Mouse (Mus musculus): ENCODE measurements at regions not wholly inside any gene's neighbourhood (a gene's known extent, or its start where the extent isn't known, plus 50 kb on each side); places are given as distances from the start of the nearest gene placed in this dataset.
A peak's percentile ranks its signal among the peaks of the same experiment; 100 is the strongest.
"Not testable (repeated sequence)": the region's sequence is repeated elsewhere in the genome, so short reads cannot be mapped to it uniquely, and the experiment has no call there.

DNA sequence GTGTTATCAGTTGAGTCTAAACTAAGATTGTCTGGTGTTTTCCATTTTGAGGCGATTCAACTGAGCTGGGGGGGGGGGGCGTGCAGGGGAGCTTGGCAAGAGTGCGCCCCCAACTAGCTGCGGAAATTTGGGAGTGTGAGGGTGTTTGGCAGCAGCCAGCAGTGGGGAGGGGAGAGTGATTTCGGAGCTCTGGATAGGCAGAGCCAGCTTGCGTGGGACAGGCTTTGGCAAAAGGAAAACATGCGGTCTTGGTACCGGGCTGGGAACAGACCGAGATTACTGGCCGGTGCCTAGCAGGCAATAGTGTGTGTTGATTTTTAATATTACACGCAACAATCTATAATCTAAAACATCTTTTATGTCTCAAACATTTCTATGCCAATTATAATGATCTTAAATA lies 199.4 kb upstream of the Cdk6 start:
- POLR2A ChIA-PET; ATAC-seq; H3K27me3 ChIP-seq; in situ Hi-C loops (cut with MboI; ENCODE audit: low pct_unique_long_range_greater_than_20kb); DNase-seq (ENCODE audit: low read depth, low spot score); CTCF ChIA-PET: not testable (repeated sequence)

DNA sequence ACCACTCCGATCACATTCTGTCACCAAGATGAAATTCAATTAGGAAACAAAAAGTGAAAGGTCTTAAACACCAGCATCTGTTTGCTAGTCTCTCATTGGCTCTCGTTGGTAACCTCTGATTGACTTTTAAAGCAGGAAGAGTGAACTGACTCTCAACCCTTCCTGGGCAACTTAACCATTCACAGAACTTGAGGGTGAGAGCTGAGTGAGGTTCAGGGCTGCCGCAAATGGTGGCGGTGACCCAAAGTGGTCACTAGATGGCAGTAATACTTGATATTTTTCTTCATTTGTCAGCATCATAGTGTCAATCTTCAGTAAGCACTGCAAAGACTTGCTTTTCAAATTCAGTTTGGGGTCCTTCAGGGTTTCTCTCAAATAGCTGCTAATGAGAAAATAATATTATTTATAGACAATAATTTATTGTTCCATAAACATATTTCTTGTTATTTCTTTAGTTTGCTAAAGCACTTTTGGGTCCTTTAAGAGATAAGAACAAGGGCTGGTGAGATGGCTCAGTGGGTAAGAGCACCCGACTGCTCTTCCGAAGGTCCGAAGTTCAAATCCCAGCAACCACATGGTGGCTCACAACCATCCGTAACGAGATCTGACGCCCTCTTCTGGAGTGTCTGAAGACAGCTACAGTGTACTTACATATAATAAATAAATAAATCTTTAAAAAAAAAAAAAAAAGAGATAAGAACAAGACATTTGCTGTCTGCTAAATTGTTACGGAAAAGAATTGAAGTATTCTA lies 194.6 kb upstream of the Cdk6 start:
- ATAC-seq = peak; percentile 33
- in situ Hi-C loops (cut with MboI; ENCODE audit: low pct_unique_long_range_greater_than_20kb); DNase-seq (ENCODE audit: low read depth, low spot score); POLR2A ChIA-PET; H3K27me3 ChIP-seq: not testable (repeated sequence)
- CTCF ChIA-PET = interaction anchor here (1.2 kb wide), 1 partner anchor 190 kb away, joined by 3 read pairs; no protein-coding TSS in a partner anchor
- TF ChIP-seq CTCF (IDR thresholded peaks at IDR 0.05) = peak; percentile 48

DNA sequence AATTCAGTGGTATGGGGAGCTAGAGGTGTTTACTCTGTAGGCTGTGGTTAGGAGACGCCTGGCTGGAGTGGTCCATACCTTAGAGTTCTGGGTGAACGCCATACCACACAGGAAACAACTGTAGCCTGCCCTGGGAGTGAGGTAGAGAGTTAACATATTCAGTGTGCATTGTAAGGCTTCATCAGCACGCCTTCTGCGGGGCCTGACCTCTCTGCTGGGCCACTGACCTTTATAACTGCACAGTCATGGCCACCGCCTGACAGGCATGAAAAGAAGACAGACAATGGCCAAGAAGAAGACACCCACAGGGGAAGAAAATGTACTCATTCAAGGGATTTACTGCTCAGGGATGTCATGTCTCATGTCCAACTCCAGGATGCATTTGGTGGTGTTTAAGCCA lies 191.4 kb upstream of the Cdk6 start:
- H3K27me3 ChIP-seq; DNase-seq (ENCODE audit: low read depth, low spot score); CTCF ChIA-PET; POLR2A ChIA-PET; ATAC-seq: not testable (repeated sequence)
- in situ Hi-C loops (cut with MboI; ENCODE audit: low pct_unique_long_range_greater_than_20kb) = loop anchor here (5.0 to 10.0 kb wide), 2 partner anchors 175 to 352 kb away; no protein-coding TSS in a partner anchor

DNA sequence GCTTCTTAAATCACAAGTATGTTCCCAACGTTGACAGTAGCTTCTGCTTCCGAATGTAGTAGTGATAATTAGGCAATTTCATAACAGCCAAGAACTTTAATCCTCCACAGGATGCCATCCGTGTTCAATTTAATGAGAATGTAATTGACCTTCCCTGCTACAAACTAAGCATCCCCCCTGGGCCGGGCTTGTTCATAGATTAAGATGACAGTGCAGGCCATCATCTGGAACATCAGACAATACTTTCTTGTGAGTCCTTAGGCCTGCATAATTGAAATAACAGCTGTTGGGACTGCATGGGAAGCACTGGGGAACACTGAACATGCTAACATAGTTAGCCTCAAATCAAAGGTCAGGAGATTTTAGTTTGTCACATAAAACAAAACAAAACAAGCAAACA lies 190.5 kb upstream of the Cdk6 start:
- in situ Hi-C loops (cut with MboI; ENCODE audit: low pct_unique_long_range_greater_than_20kb) = loop anchor here (5.0 to 10.0 kb wide), 2 partner anchors 174 to 352 kb away; no protein-coding TSS in a partner anchor
- CTCF ChIA-PET; DNase-seq (ENCODE audit: low read depth, low spot score); ATAC-seq; POLR2A ChIA-PET; H3K27me3 ChIP-seq: not testable (repeated sequence)

DNA sequence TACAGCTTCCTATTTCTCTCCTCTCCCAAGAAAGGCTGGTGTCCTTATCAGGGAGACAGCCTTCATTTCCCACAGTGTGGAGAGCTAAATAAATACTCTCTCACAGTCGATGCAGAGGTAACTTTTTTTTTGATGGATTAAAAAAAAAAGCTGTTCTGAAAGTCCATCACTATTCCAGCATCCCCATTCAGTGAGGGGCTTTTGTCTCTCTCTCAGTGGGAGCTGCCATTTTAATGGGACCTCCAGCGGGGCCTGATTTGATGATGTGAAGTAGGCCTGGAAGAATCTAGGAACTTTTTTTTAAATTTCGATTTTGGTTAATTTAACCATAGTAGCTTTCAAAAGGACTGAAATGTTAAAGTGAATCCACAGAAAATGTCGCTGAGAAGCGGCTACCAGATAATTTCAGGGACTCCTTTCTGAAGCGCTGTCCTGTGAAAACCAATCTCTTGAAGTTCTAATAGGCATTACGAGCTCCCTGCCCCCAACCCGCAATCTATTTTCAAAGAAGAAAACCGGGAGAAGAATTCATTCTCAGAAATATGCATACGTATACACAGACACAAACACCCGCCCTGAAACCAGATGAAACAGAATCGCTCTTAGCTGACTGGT lies 189.6 kb upstream of the Cdk6 start:
- ATAC-seq; H3K27me3 ChIP-seq; DNase-seq (ENCODE audit: low read depth, low spot score); CTCF ChIA-PET: not testable (repeated sequence)
- in situ Hi-C loops (cut with MboI; ENCODE audit: low pct_unique_long_range_greater_than_20kb) = loop anchor here (5.0 to 10.0 kb wide), 2 partner anchors 173 to 351 kb away; no protein-coding TSS in a partner anchor
- POLR2A ChIA-PET = interaction anchor here (0.6 kb wide), 1 partner anchor 387 kb away, joined by 4 read pairs; no protein-coding TSS in a partner anchor

DNA sequence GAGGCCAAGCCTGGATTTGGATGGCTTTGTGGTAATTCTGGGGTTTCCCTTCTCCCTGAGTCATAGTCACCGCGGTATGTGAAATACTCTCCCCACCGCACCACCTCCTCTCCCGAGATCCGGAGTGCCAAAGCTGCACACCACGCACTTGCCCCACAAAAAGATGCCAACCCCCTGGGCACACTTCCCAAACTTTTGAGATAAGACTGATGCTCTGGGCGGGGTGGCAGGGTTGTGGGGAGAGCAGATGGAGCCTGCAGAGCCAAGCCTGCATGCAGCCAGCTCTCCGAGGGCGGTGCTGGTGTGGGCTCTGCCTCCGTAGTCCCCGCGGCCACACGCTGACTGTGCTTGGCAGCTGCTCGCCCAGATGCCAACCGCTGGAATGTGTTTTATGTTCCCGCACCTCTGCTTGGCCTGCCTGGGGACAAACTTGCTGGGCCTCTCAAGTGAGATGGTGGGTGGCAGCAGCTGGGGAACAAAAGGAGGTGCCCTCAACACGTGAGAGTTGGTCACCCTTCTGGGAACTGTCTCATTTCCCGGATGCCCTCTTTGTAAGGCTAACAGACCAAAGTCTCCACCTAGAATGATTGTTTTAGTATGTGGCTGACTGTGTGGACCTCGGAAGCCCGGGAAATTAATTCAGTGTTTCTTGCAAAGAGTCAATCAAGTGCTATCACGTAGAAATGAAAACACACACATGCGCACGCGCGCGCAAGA lies 189.0 kb upstream of the Cdk6 start:
- in situ Hi-C loops (cut with MboI; ENCODE audit: low pct_unique_long_range_greater_than_20kb) = loop anchor here (5.0 to 10.0 kb wide), 2 partner anchors 172 to 350 kb away; no protein-coding TSS in a partner anchor
- POLR2A ChIA-PET = interaction anchor here (0.6 kb wide), 1 partner anchor 386 kb away, joined by 4 read pairs; no protein-coding TSS in a partner anchor
- DNase-seq (ENCODE audit: low read depth, low spot score) = peak; percentile 90
- CTCF ChIA-PET, H3K27me3 ChIP-seq: not testable (repeated sequence)
- peak; percentile 98 for ATAC-seq

DNA sequence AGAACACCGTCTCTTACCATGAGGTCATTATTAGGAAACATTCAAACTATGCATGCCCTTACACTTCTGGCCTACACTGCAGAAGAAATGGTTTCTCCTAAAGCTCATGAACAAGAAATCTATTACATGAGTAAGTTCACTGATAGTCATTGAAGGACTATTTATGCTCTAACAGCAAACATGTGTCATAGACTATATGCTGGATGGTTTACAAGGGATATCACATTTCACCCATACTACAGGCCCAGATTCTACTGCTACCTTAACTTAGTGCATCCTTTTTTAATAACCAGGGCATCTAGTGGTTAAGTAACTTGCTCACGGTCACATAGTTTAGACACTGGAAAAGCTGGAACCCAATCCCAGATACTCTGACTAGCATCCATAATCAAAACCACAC lies 175.8 kb upstream of the Cdk6 start:
- CTCF ChIA-PET; DNase-seq (ENCODE audit: low read depth, low spot score); H3K27me3 ChIP-seq; POLR2A ChIA-PET; in situ Hi-C loops (cut with MboI; ENCODE audit: low pct_unique_long_range_greater_than_20kb); ATAC-seq: not testable (repeated sequence)

DNA sequence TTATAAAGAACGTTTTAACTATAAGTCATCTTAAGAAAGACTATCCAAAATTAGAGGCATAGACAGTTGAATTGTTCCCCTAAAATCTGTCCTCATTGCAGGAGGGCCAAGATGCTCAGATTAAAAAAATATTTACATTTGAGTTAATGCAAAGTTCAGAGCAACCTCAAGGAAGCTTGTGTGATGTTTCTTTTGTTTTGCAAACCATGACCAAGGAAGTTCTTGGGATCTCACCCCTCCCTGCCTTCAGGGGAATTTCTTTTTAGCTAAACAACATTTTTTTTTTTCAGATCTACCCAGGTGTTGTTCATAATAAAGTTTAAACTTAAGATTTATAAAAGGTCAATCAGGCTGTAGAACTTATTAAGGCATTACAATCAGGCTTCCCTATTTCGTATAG lies 174.8 kb upstream of the Cdk6 start:
- DNase-seq (ENCODE audit: low read depth, low spot score); H3K27me3 ChIP-seq; POLR2A ChIA-PET; ATAC-seq; in situ Hi-C loops (cut with MboI; ENCODE audit: low pct_unique_long_range_greater_than_20kb): not testable (repeated sequence)
- CTCF ChIA-PET = interaction anchor here (1.0 kb wide), 1 partner anchor 12 kb away, joined by 3 read pairs; no protein-coding TSS in a partner anchor

DNA sequence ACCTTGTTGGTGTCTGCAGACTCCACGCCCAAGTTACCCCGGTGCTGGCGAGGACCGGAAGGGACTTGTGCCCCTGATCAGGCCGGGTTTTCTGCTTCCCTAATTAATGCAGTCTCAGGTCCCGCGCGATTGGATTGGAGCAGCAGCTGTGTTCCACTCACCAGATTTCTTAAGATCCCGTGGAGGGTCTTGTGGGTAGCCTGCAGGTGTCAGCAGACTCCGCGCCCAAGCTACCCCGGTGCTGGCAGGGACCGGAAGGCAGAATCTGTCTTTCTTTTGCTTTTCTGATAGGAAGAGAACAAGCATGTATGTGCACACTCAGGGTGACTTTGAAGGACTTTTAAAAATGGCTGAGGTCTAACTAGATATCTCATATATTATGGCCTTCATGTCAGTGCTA lies 147.7 kb upstream of the Cdk6 start:
- DNase-seq (ENCODE audit: low read depth, low spot score); POLR2A ChIA-PET; in situ Hi-C loops (cut with MboI; ENCODE audit: low pct_unique_long_range_greater_than_20kb); CTCF ChIA-PET; H3K27me3 ChIP-seq; ATAC-seq: not testable (repeated sequence)

DNA sequence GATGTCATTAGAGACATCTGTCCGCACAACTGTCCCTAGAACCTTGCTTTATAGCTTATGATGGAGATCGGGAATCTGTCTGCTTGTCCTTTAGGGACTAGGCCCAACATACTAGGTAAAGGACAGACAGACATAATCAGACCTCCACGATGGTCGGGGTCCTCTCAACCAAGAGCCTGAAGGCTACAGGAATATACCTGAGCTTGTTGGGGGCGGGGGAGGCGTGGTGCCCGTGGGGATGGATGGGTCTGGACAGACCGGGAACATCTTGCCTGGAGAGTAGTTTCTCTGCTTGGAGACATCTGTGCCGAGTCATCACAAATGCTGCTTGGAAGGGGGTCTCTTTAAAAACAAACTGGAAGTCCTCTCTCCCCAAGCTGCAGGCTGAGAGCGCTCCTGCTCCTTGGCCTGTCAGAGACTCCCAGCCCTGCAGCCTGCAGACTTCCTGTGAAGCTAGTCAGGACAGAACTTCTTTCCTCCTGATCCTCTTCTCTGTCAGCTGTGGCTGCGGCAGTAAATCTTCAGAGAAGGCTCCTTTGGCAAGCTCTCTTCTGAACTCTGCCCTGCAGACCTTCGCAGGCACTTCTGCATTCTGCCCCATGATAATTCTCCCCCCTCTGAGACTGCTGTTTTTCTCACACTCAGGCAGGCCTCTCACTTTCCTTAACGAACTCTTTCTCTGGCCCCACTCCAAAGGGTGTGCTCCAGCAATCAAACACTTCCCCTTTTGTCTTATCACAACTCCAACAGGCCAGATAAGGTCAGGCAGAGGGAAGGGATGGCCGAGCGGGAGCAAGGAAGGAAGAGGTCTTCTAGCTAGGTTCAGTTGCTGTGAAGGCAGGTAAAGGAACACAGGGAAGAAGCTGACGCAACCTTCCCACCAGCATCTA lies 143.1 kb upstream of the Cdk6 start:
- no peak for TF ChIP-seq CTCF (IDR thresholded peaks at IDR 0.05)
- H3K27me3 ChIP-seq = no peaks in the 10 kb centered on the region
- DNase-seq (ENCODE audit: low read depth, low spot score) (peak; percentile 34), ATAC-seq (peak; percentile 29)
- ChIA-PET POLR2A (no interaction called here), CTCF (interaction anchor here (1.1 kb wide), 1 partner anchor 15 kb away, joined by 4 read pairs; no protein-coding TSS in a partner anchor)
- in situ Hi-C loops (cut with MboI; ENCODE audit: low pct_unique_long_range_greater_than_20kb) = no loop called here

DNA sequence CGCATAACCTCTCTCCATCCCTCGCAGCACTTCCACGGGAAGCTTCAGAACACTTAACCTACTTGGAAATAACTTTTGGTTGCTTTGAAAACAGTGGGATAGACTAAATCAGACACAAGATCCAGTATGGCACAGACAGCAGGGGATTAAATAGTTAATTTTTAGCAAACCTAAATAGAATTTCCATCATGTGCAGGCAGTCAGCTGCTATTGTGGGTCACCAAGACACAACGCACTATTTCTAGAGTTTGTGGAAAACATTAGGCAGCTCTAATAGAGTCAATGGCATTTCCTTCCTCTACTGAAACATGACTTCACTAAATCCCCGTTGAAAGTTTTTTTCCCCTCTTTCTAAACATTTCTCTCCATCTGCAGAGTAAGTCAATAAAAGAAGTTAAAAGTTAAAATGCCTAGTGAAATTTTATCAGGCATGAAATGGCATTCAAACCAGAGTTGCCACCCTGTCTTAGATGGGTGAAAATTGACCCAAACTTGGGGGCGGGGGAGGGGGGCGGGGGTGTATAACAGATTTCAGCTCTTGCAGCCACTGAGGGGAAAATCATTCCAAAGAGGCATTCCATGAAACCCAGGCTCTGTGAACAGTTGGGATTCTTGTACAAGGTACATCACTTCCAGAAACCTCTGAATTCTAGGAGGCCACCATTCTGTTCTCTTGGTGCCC lies 142.3 kb upstream of the Cdk6 start:
- POLR2A ChIA-PET; in situ Hi-C loops (cut with MboI; ENCODE audit: low pct_unique_long_range_greater_than_20kb); H3K27me3 ChIP-seq: not testable (repeated sequence)
- DNase-seq (ENCODE audit: low read depth, low spot score) = peak; percentile 83
- ATAC-seq = peak; percentile 85
- CTCF ChIA-PET = interaction anchor here (1.1 kb wide), 1 partner anchor 14 kb away, joined by 4 read pairs; no protein-coding TSS in a partner anchor

DNA sequence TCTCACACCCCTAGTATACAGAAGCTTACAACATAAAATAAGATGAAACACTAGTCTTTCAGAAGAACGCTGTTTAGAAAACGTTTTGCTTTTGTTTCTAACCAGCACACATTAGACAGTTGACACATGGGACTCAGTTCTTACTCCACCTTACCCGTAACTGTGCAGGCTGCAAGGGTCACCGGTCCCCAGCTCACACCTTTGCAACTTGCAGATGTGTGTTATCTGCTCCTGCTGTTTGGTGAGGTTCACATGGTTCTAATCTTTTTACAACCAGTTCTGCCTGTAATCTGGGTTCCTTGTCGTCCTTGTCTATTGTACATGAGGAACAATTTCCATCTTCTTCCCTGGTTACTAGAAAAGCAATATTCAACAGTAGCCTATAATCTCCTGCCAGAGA lies 135.1 kb upstream of the Cdk6 start:
- DNase-seq (ENCODE audit: low read depth, low spot score); CTCF ChIA-PET; POLR2A ChIA-PET; in situ Hi-C loops (cut with MboI; ENCODE audit: low pct_unique_long_range_greater_than_20kb); ATAC-seq; H3K27me3 ChIP-seq: not testable (repeated sequence)

DNA sequence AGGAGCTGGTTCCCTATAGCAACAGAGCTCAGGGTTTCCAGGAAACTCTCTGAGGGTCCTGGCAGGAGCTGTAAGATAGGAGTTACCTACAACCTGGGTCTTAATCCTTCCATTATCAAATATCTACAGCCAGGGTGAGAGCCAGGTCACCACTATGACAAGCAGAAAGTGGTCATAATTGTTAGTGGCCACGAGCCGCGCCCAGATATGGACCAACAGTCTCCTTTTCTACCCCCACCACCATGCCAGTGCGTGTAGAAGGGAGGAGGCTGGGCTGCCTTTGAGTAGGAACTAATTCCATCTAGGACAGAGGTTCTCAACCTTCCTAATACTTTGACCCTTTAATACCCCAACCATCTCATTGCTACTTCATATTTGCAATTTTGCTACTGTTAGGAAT lies 133.0 kb upstream of the Cdk6 start:
- DNase-seq (ENCODE audit: low read depth, low spot score); CTCF ChIA-PET; H3K27me3 ChIP-seq; in situ Hi-C loops (cut with MboI; ENCODE audit: low pct_unique_long_range_greater_than_20kb); POLR2A ChIA-PET; ATAC-seq: not testable (repeated sequence)

Measured in Patski (cell line).